Mouse (Mus musculus): ENCODE measurements around the gene Cd99l2. TPM values are rescaled to one million over a fixed set of nuclear protein-coding genes. Genes with fewer than 3 reads are reported as not detected.

The Cd99l2 gene
- polyA plus RNA-seq, 3 experiments from 2014 or later = 16.9 to 24.8 (median 18.5) TPM

- ATAC-seq = no peak
These were observed 25.2 kb downstream of the Cd99l2 start for GRCm38 (mm10) chrX:71467491-71467890.

DNA sequence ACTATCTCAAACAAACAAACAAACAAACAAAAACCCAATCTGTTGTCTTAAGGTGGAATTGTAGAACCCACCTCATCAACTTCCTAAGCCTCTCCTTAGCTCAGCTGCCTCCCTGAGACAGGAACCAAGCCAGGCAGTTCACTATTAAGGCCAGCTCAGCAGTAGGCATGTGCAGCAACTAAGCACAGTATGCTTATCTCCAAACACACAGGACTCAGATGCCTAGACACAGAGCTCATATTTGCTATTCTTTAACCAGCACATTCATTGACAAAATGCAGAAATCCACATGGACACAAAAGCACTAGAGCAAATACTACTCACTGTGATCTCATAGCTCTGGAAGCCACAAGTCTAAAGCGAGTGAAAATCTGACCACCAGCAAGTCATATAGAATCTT lies 27.2 kb downstream of the Cd99l2 start:
- no peak for ATAC-seq

DNA sequence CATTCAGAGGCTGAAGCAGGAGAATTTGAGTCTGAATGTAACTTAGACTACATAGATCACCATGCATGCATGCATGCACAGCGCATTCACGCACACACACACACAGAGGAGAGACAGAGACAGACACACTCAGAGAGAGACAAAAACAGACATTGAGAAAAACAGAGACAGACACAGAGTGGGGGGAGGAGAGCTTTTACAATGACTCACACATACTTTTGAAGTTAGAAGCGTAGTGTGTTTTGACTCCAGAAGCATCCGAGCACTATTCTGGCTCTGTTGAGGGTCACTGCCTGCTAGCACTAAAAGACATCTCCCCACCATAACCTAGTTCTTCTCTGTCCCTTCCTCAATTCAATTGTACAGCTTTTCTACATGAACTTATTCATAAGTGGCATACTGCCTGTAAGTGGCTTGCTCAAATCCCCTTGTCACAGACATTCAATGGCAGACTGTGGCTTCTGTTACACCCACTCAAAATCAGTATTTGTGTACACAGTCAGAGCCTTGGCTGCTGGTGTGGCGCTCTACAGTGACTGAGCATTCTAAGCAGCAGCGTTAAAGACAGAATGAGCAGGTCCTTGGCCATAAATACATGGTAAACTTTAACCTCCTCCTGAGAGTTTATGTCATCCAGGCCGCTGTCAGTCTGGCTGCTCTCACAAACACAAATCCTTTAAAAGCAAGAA lies 28.4 kb downstream of the Cd99l2 start:
- peak; percentile 61 for ATAC-seq

DNA sequence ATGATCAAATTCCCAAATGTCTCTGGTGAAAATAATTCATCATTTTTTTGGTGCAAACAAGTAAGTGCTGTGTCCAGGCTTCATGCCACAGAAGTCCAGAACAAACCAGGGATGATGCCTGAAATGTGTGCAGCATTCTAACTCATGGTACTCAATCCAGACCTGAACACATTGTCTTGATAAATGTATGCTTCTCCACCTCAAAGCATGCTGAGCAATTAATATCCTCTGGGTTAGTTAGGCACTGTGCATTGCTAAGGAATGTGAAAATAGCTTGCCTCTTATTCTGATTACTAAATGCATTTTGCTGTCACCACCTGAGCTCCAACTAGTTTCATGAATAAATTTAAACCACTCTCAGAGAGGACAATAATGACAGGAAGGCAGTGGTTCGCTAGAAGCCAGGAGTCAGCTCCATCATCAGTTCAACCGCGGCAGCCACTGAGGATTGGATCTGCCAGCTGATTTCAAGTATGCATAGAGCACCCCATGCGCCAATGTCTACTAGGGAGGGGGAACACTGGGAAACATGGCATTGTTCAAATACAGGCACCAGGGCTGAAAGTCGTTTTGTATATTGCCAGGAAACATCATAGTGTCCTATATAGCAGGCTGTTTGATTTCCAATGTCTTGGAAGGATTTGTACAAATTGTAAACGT lies 36.4 kb downstream of the Cd99l2 start:
- ATAC-seq = no peak

DNA sequence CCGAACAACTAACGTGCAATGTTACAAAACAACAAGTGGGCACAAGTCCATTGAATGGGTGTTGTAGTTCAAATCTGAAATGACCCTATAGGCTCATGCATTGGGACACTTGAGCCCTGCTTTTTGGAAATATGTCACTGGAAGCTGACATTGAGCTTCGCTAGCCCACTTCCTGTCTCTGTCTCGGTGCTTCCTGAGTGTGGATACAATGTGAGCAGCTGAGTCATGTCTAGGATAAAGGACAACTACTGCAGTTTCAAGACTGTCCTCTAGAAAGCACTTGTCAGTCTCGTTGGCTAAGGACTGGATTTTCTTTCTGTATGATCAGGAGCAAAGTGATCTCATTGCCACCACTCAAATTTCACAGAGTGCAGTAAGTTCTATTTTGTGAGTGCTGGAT lies 49.7 kb downstream of the Cd99l2 start:
- ATAC-seq = no peak

GRCm38 (mm10) chrX:71439473-71439872 lies 53.2 kb downstream of the Cd99l2 start:
- ATAC-seq = no peak

DNA sequence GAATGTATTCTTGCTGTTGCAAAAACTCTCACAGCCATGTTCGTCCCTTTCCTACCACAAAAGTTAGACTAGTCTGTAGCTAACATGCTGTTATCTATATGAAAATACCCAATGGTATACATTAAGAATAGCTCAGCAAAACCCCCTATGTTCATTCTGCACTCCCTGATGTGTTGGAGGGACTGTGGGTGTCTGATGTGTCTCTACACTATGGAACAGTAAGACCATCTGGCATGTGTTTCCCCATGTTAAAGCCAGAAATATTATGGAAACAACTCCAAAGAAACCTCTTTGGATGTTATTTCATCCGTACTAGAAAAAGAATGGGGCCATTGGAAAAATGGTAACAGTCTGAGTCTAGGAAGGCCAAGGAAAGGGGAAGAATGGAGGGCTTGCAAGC lies 57.1 kb downstream of the Cd99l2 start:
- no peak for ATAC-seq

GRCm38 (mm10) chrX:71434860-71435259 lies 57.8 kb downstream of the Cd99l2 start:
- no peak for ATAC-seq

DNA sequence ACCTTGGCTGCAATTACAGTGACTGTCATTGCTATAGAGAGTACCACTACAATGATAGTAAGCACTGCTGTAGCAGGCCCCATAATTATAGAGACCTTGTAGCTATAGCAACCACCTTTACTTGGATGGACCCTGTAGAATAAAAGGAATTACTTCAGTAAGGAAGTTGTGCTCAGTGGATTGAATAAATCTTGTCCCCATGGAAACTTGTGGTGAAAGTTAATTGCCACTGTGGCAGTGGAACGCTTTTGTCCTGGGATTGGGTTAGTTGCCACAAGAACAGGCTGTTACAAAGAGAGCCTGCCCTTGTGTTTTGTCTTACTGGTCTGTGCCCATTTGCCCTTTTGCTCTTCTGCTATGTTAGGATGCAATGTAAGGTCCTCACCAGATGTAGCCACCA lies 58.2 kb downstream of the Cd99l2 start:
- ATAC-seq = no peak

GRCm38 (mm10) chrX:71430900-71431299 lies 61.7 kb downstream of the Cd99l2 start:
- no peak for ATAC-seq

GRCm38 (mm10) chrX:71427491-71427890 lies 65.2 kb downstream of the Cd99l2 start:
- ATAC-seq = no peak

- ATAC-seq = peak; percentile 61
These were observed 66.7 kb downstream of the Cd99l2 start for GRCm38 (mm10) chrX:71425746-71426519.

GRCm38 (mm10) chrX:71424852-71425251 lies 67.8 kb downstream of the Cd99l2 start:
- no peak for ATAC-seq

DNA sequence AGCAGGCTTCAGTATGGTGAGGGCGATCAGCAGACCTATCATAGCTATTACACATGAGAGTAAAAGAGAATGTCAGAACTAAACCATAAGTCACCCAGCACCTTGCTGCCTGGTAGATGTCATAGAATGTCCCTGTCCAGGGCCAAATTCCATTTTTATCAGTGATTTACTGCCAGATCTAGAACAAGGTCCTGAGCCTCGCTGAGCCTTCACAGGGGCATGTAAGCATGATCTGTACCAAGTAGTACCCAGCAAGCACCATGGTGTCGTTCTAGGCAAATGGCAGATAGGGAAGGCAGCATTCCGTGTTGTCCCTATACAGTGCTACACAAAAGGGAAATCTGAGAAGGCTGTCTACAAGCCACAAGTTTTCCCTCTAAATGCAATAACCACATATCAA lies 79.0 kb downstream of the Cd99l2 start:
- no peak for ATAC-seq

DNA sequence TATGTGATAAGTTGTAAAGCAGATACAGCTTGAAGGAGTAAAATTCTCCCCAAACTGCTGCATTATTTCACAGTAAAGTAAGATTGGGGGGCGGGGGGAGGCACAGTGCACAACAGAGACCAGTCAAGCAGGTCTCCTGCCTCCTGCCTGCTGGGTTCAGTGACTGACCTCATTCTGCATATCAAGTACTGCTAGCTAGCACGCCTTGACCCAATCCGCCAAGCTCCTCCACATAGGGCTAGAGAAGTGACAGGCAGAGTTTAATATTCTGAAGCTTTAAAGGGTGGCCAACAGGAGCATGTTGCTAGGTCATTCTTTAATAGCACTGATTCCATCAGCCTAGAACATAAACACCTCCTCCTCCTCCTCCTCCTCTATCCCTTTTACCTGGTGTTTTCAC lies 79.9 kb downstream of the Cd99l2 start:
- ATAC-seq = no peak

GRCm38 (mm10) chrX:71408386-71408785 lies 84.3 kb downstream of the Cd99l2 start:
- ATAC-seq = no peak

GRCm38 (mm10) chrX:71406290-71406689 lies 86.4 kb downstream of the Cd99l2 start:
- ATAC-seq = no peak

- no peak for ATAC-seq
These were observed 96.3 kb downstream of the Cd99l2 start for GRCm38 (mm10) chrX:71396326-71396725.

GRCm38 (mm10) chrX:71381571-71381970 lies 111.1 kb downstream of the Cd99l2 start:
- ATAC-seq = peak; percentile 55

GRCm38 (mm10) chrX:71378435-71378834 lies 114.2 kb downstream of the Cd99l2 start:
- ATAC-seq = peak; percentile 97

DNA sequence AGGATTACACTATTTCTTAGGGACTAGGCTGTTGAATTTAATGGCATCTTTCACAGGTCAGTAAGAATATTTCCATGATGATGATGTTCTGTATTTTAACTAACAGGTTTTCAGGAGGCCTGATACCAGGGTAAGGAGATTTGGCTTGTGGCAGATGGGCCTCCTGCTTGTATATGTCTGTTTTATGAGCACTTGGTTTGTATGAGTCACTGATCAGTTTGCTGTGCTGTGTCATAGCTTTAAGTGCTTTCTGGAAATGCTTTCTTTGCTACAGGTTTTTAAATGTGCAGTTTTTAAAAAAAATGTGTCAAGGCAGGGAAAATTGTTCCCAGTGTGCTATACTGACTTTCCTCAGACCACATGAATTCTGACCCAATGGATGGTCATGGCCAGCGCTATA lies 115.9 kb downstream of the Cd99l2 start:
- ATAC-seq = no peak

Measured in inflammation-experienced regulatory T-cells, adult 6 months (primary cell).